Mouse (Mus musculus) bone marrow macrophage, adult 2 months (primary cell): ENCODE results near the gene RPS10-NUDT3.

Experiments
- CTCF ChIP-seq: IDR thresholded peaks from 2 replicates; pipeline ENCODE4 v1.5.1; 2012; ENCODE audit warnings: low read depth, mild to moderate bottlenecking, low read length, moderate library complexity
- POLR2A ChIP-seq: IDR thresholded peaks from 2 replicates; pipeline ENCODE4 v1.6.1; 2012; ENCODE audit warnings: mild to moderate bottlenecking, low read depth, low read length, borderline replicate concordance

DNA sequence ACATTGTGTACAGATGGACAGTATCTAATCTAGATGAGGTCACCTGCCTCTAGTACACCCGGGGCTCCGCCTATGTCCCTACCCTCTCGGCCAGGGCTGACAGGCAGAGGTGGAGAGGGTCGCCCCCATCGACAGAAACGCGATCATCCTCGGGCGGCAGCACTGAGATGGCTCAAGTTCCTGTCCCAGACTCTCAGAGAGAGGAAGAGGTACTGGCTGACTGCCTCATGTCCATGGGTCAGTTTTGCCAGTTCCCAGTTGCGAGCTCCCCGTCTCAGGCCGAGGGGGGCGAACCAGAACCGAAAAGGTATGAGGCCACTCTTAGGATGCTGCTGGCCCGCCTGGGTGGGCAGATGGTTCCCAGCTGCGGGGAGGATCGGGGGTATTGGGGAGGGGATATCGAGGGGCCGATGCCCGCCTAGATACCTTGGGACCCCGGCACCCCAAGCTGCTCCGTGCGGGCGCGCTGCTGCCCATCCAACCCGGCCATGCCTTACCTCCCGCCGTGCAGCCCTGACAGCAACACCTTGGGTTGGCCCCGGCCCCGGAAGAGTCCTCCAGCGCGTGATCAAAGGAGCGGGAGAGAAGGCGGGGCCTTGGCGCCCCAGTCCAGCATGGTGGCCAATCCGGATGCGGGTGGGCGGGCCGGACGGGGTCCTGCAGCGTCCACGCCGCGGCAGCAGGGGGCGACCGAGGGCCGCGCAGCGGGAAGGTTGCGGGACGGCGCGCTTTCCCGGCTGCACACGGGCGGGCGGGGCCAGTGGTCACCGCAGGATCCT lies 69.7 kb downstream of the RPS10-NUDT3 start, which contains the start of gene AI413582:
- no peak for TF ChIP-seq CTCF
- TF ChIP-seq POLR2A, result no peak
